Mouse (Mus musculus): Measurements from ENCODE around the gene Iqck. TPM values are rescaled to one million over a fixed set of nuclear protein-coding genes. Genes with fewer than 3 reads are reported as not detected.

Gene Iqck
- polyA plus RNA-seq, 1 experiment from 2014 or later = 3.5 TPM

- Histone ChIP-seq H3K4me1 (no peaks in the 10 kb centered on the region), H3K4me3 (no peak overlapping the region), H3K27ac (no peak overlapping the region), H3K9me3 (no peaks in the 10 kb centered on the region), H3K36me3 (replicated peaks) (peaks cover 96% of the 10 kb centered on the region), H3K27me3 (ENCODE audit: poor library complexity, severe bottlenecking) (no peaks in the 10 kb centered on the region)
- WGBS = 87% methylated on average over 5 of the region's 5 CpGs
- no peak for DNase-seq (ENCODE audit: extremely low spot score, low spot score)
These were observed 17.7 kb upstream of the Iqck start for GRCm38 (mm10) chr7:118837901-118838300.

- Histone ChIP-seq H3K4me1 (no peaks in the 10 kb centered on the region), H3K4me3 (no peak overlapping the region), H3K27ac (no peak overlapping the region), H3K27me3 (ENCODE audit: poor library complexity, severe bottlenecking) (no peaks in the 10 kb centered on the region), H3K36me3 (replicated peaks) (peaks cover 99% of the 10 kb centered on the region), H3K9me3 (no peaks in the 10 kb centered on the region)
- DNase-seq (ENCODE audit: extremely low spot score, low spot score) = no peak
- 88% methylated on average over 8 of the region's 8 CpGs for WGBS
These were observed 14.4 kb upstream of the Iqck start for GRCm38 (mm10) chr7:118841030-118841745.

DNA sequence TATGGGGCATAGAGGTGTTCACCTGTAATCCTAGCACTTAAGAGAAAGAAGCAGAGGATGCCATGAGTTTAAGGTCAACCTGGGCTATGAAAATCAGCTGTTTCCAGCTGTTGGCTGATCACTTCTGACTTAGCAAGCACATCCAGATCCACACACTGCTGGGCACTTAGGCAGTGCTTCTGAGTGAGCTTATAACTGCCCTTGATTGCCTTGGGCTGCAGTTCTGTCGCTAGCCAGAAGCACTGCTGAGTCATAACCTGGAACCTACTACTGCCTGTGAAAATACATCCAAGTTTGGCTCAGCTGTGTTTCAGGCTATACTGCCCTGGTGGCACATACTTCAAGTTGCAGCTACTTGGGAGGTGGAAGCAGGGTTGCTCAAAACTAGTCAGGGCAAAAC, 13.8 kb upstream of the Iqck start:
- H3K36me3 ChIP-seq (replicated peaks) = peaks cover 99% of the 10 kb centered on the region
- H3K27me3 ChIP-seq (ENCODE audit: poor library complexity, severe bottlenecking) = no peaks in the 10 kb centered on the region
- H3K4me3 ChIP-seq = no peak overlapping the region
- no peak overlapping the region for H3K27ac ChIP-seq
- DNase-seq (ENCODE audit: extremely low spot score, low spot score) = no peak
- WGBS = 61% methylated on average over 1 of the region's 1 CpGs
- H3K9me3 ChIP-seq = no peaks in the 10 kb centered on the region
- H3K4me1 ChIP-seq = no peaks in the 10 kb centered on the region

DNA sequence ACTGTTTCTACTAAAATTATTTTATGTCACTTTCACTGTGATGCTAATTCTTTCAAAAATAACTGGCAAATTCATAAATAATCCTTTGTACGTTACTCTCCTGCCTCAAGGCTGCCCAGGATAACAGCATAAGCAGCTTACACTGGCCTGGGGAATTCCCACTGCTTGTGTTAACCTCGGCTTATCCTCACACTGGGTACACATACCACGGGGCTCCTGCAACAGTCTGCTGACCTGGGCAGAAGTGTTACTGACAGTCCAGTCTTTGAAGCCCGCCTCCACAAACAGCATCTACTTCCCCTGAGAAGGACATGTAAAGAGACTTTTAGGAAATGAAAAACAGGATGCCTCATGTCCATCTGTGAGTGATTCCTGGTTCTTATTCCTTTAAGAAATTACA, 12.6 kb upstream of the Iqck start:
- H3K27ac ChIP-seq = no peak overlapping the region
- DNase-seq (ENCODE audit: extremely low spot score, low spot score) = no peak
- no peaks in the 10 kb centered on the region for H3K9me3 ChIP-seq
- WGBS = 89% methylated on average over 4 of the region's 4 CpGs
- H3K4me1 ChIP-seq = no peaks in the 10 kb centered on the region
- no peak overlapping the region for H3K4me3 ChIP-seq
- H3K36me3 ChIP-seq (replicated peaks) = peaks cover 99% of the 10 kb centered on the region
- H3K27me3 ChIP-seq (ENCODE audit: poor library complexity, severe bottlenecking) = no peaks in the 10 kb centered on the region

GRCm38 (mm10) chr7:118845141-118845540, 10.4 kb upstream of the Iqck start:
- no peak overlapping the region for H3K27ac ChIP-seq
- no peaks in the 10 kb centered on the region for H3K9me3 ChIP-seq
- WGBS = 88% methylated on average over 5 of the region's 5 CpGs
- no peak for DNase-seq (ENCODE audit: extremely low spot score, low spot score)
- peaks cover 100% of the 10 kb centered on the region for H3K36me3 ChIP-seq (replicated peaks)
- H3K4me1 ChIP-seq = no peaks in the 10 kb centered on the region
- H3K4me3 ChIP-seq = no peak overlapping the region
- H3K27me3 ChIP-seq (ENCODE audit: poor library complexity, severe bottlenecking) = no peaks in the 10 kb centered on the region

GRCm38 (mm10) chr7:118846329-118846728, 9.2 kb upstream of the Iqck start:
- no peak for DNase-seq (ENCODE audit: extremely low spot score, low spot score)
- no peaks in the 10 kb centered on the region for H3K9me3 ChIP-seq
- no peaks in the 10 kb centered on the region for H3K27me3 ChIP-seq (ENCODE audit: poor library complexity, severe bottlenecking)
- H3K36me3 ChIP-seq (replicated peaks) = peaks cover 100% of the 10 kb centered on the region
- no peaks in the 10 kb centered on the region for H3K4me1 ChIP-seq
- no peak overlapping the region for H3K27ac ChIP-seq
- WGBS = 95% methylated on average over 4 of the region's 4 CpGs
- no peak overlapping the region for H3K4me3 ChIP-seq

DNA sequence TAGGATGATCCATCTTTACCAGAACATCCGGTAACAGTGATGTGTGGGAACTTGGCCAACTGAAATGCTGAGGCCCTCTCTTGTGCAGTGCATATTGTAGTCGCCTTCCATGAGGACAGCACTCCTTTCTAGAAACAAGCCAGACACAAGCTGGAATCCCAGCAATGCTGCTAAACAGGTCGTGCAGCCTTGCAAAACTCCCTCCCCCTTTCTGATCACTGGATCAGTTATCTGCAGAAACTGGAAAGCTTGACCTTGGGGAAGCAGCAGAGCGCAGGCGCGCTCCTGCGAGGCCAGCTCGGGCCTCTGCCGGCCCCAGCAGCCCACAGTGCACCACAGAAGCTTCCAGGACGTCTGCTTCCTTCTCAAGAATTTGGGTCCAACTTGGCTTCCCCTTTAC, 6.8 kb upstream of the Iqck start:
- 88% methylated on average over 10 of the region's 10 CpGs for WGBS
- Histone ChIP-seq H3K4me3 (no peak overlapping the region), H3K27ac (no peak overlapping the region), H3K36me3 (replicated peaks) (peaks cover 100% of the 10 kb centered on the region), H3K9me3 (no peaks in the 10 kb centered on the region), H3K4me1 (peaks cover 2% of the 10 kb centered on the region), H3K27me3 (ENCODE audit: poor library complexity, severe bottlenecking) (no peaks in the 10 kb centered on the region)
- no peak for DNase-seq (ENCODE audit: extremely low spot score, low spot score)

DNA sequence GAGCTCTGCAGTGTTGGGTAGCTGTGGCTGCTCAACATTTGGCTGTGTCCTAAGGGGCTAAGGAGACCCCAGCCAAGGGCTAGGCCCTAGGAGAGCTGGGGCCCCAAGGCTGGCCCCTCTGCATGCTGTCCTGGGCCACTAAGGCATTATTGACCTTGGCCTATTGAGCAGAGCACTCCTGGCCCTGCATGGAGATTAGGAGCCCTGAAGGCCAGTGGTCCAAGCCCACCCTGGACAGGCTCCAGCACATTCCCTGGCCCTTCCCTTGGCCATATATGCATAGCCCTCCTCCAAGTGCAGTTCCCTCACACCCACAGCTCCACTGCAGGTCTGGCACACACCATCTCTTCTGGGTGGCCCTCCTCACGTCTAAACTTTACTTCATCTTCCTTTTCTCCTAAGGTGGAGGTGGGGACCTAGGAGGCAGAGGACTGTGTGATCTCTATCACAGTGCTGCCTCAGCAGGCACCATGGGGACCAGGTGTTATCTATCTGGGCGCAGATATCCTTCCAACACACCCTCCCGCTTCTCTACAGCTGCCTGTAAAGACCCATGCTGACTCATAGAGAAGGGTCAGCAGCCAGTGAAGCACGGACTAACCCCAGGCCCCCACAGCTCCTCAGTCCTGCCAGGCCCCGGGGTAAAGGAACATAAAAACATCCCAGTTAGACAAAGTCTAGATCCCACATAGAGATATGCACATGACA, 5.9 kb upstream of the Iqck start:
- Histone ChIP-seq H3K27me3 (ENCODE audit: poor library complexity, severe bottlenecking) (no peaks in the 10 kb centered on the region), H3K27ac (no peak overlapping the region), H3K4me1 (peaks cover 11% of the 10 kb centered on the region), H3K9me3 (no peaks in the 10 kb centered on the region), H3K36me3 (replicated peaks) (peaks cover 95% of the 10 kb centered on the region), H3K4me3 (no peak overlapping the region)
- WGBS = 92% methylated on average over 5 of the region's 5 CpGs
- no peak for DNase-seq (ENCODE audit: extremely low spot score, low spot score)

GRCm38 (mm10) chr7:118850676-118851290, 4.8 kb upstream of the Iqck start:
- no peak for DNase-seq (ENCODE audit: extremely low spot score, low spot score)
- H3K27me3 ChIP-seq (ENCODE audit: poor library complexity, severe bottlenecking) = no peaks in the 10 kb centered on the region
- H3K9me3 ChIP-seq = no peaks in the 10 kb centered on the region
- no peak overlapping the region for H3K4me3 ChIP-seq
- peaks cover 84% of the 10 kb centered on the region for H3K36me3 ChIP-seq (replicated peaks)
- peaks cover 14% of the 10 kb centered on the region for H3K4me1 ChIP-seq
- no peak overlapping the region for H3K27ac ChIP-seq
- 89% methylated on average over 9 of the region's 9 CpGs for WGBS

DNA sequence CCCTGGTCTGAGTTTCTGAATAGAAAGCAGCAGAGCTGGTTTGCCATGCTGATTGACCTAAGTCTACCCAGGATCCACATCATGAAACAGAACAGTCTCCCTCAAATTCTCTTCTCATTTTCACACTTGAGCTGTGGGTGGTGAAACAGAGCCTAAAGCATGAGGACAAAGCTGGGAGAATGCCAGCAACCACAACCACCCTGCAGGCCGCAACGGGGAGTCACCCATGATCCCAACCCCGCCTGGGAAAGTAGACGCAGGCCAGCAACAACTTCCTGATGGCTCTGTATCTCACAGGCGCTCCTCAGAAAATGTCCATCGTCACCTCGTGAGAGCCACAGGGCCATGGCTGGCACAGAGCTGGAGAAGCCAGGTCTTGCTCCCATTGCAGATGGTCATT, 4.0 kb upstream of the Iqck start:
- no peak overlapping the region for H3K27ac ChIP-seq
- H3K4me3 ChIP-seq = no peak overlapping the region
- 90% methylated on average over 7 of the region's 7 CpGs for WGBS
- no peaks in the 10 kb centered on the region for H3K27me3 ChIP-seq (ENCODE audit: poor library complexity, severe bottlenecking)
- no peaks in the 10 kb centered on the region for H3K9me3 ChIP-seq
- no peak for DNase-seq (ENCODE audit: extremely low spot score, low spot score)
- H3K4me1 ChIP-seq = peaks cover 21% of the 10 kb centered on the region
- H3K36me3 ChIP-seq (replicated peaks) = peaks cover 76% of the 10 kb centered on the region

DNA sequence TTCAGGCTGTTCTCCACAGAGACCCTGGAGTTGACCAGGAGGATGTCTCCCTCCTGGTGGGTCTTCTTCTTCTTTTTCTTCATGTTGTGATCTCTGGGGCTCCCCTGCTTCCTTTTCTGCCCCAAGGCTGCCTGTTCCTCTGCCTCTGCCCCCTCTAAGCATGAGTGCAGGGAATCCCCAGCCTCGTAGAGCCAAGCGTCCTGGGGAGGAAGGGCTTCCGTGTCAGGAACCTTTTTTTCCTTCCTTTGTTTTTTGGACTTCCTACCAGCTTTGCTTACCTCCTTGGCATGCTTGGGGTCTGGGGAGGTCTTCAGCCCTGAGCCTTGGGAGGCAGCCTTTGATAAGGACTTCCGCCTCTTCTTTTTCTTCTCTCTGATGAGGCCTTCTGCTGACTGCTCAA, 2.9 kb upstream of the Iqck start:
- 92% methylated on average over 4 of the region's 4 CpGs for WGBS
- Histone ChIP-seq H3K36me3 (replicated peaks) (peaks cover 71% of the 10 kb centered on the region), H3K9me3 (no peaks in the 10 kb centered on the region; the same call in 1 of the 2 replicates), H3K27ac (no peak overlapping the region), H3K27me3 (ENCODE audit: poor library complexity, severe bottlenecking) (no peaks in the 10 kb centered on the region), H3K4me1 (peaks cover 24% of the 10 kb centered on the region), H3K4me3 (no peak overlapping the region)
- DNase-seq (ENCODE audit: extremely low spot score, low spot score) = no peak

DNA sequence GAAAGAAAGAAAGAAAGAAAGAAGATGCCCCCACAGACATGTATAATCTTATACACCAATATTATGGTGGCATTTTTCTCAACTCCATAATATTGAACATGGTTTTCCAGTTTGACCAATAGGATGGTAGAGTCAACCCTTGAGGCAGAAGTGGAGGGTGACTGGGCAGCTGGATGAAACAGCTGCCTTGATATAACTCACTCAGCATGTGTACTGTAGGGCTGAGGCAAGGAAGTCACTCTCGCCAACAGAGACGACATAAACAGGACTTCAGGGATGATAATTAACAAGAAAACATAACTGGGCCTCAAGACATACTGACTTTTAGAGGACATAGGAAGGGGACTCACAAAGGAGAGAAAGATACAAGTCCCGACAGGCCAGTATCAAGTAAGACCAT, 946 bp upstream of the Iqck start:
- Histone ChIP-seq H3K27me3 (ENCODE audit: poor library complexity, severe bottlenecking) (no peaks in the 10 kb centered on the region), H3K4me3 (peak overlapping the region; percentile 61), H3K4me1 (peaks cover 24% of the 10 kb centered on the region), H3K9me3 (no peaks in the 10 kb centered on the region; the same call in 1 of the 2 replicates), H3K27ac (peak overlapping the region; percentile 83), H3K36me3 (replicated peaks) (peaks cover 67% of the 10 kb centered on the region)
- WGBS = 30% methylated on average over 3 of the region's 3 CpGs
- DNase-seq (ENCODE audit: extremely low spot score, low spot score) = no peak

GRCm38 (mm10) chr7:118855877-118856304, 339 bp downstream of the Iqck start, which contains the start of gene Knop1:
Gene Knop1 (minus strand): TSS chr7:118856254.
- under 1% methylated on average over 46 of the region's 46 CpGs for WGBS
- no peaks in the 10 kb centered on the region; the same call in 1 of the 2 replicates for H3K9me3 ChIP-seq
- peak within 1 kb of the TSS; percentile 83 for H3K27ac ChIP-seq

More at GRCm38 (mm10) chr7:118855877-118856304, 339 bp downstream of the Iqck start, which contains the start of gene Knop1:
- no peak for DNase-seq (ENCODE audit: extremely low spot score, low spot score)
- Histone ChIP-seq H3K4me3 (peak within 1 kb of the TSS; percentile 61), H3K4me1 (peaks cover 24% of the 10 kb centered on the region), H3K36me3 (replicated peaks) (peaks cover 54% of the 10 kb centered on the region), H3K27me3 (ENCODE audit: poor library complexity, severe bottlenecking) (no peaks in the 10 kb centered on the region)

Data from forebrain, embryonic 10.5 days (tissue).